Mouse (Mus musculus): ENCODE results near the gene Pim3.

The Pim3 gene

GRCm38 (mm10) chr15:88837199-88837932, 24.6 kb upstream of the Pim3 start:
- peak in 1 of 2 experiments; percentile 55 for DNase-seq (ENCODE audit: low spot score in 2 of 2)

- DNase-seq (ENCODE audit: low spot score in 2 of 2): no peak
Observed at GRCm38 (mm10) chr15:88837977-88838376, 24.0 kb upstream of the Pim3 start.

- peak; percentile 77 to 78 for DNase-seq (ENCODE audit: low spot score in 2 of 2)
Observed at GRCm38 (mm10) chr15:88839271-88839670, 22.7 kb upstream of the Pim3 start.

GRCm38 (mm10) chr15:88840126-88840525, 21.9 kb upstream of the Pim3 start:
- DNase-seq (ENCODE audit: low spot score in 2 of 2): peak in 1 of 2 experiments; percentile 46

- DNase-seq (ENCODE audit: low spot score in 2 of 2): no peak
Observed at GRCm38 (mm10) chr15:88841160-88841559, 20.8 kb upstream of the Pim3 start.

GRCm38 (mm10) chr15:88841580-88842299, 20.2 kb upstream of the Pim3 start:
- no peak for DNase-seq (ENCODE audit: low spot score in 2 of 2)

GRCm38 (mm10) chr15:88842300-88842673, 19.7 kb upstream of the Pim3 start:
- no peak for DNase-seq (ENCODE audit: low spot score in 2 of 2)

- DNase-seq (ENCODE audit: low spot score in 2 of 2): peak in 1 of 2 experiments; percentile 46
Observed at GRCm38 (mm10) chr15:88843486-88844097, 18.4 kb upstream of the Pim3 start.

- DNase-seq (ENCODE audit: low spot score in 2 of 2): no peak
Observed at GRCm38 (mm10) chr15:88844966-88845365, 17.0 kb upstream of the Pim3 start.

- no peak for DNase-seq (ENCODE audit: low spot score in 2 of 2)
Observed at GRCm38 (mm10) chr15:88848661-88849060, 13.3 kb upstream of the Pim3 start.

- no peak for DNase-seq (ENCODE audit: low spot score in 2 of 2)
Observed at GRCm38 (mm10) chr15:88849621-88850020, 12.4 kb upstream of the Pim3 start.

- DNase-seq (ENCODE audit: low spot score in 2 of 2): peak in 1 of 2 experiments; percentile 87
Observed at GRCm38 (mm10) chr15:88850146-88850826, 11.7 kb upstream of the Pim3 start.

GRCm38 (mm10) chr15:88851076-88851475, 10.9 kb upstream of the Pim3 start:
- DNase-seq (ENCODE audit: low spot score in 2 of 2): no peak

GRCm38 (mm10) chr15:88851507-88852149, 10.4 kb upstream of the Pim3 start:
- DNase-seq (ENCODE audit: low spot score in 2 of 2): no peak

GRCm38 (mm10) chr15:88853106-88853505, 8.9 kb upstream of the Pim3 start:
- DNase-seq (ENCODE audit: low spot score in 2 of 2): no peak

GRCm38 (mm10) chr15:88854119-88854968, 7.6 kb upstream of the Pim3 start:
- no peak for DNase-seq (ENCODE audit: low spot score in 2 of 2)

GRCm38 (mm10) chr15:88854969-88855830, 6.8 kb upstream of the Pim3 start:
- DNase-seq (ENCODE audit: low spot score in 2 of 2): no peak

GRCm38 (mm10) chr15:88855896-88856417, 6.0 kb upstream of the Pim3 start:
- DNase-seq (ENCODE audit: low spot score in 2 of 2): no peak

GRCm38 (mm10) chr15:88856613-88857012, 5.4 kb upstream of the Pim3 start:
- DNase-seq (ENCODE audit: low spot score in 2 of 2): no peak
